23 mouse cellular contexts compared by ENCODE assay signal in genomic region chr6:140452736-140453135, GRCm38 (mm10). TPM values are rescaled to one million over a fixed set of nuclear protein-coding genes. Genes with fewer than 3 reads are reported as not detected.
DNase-seq lines count a peak whose midpoint lies in the region; ATAC-seq lines count a peak whose summit lies in the region.
"Had no signal": no experiment of that assay in that cellular context is flagged by ENCODE, and none has a peak within 500 bp of the region (broad histone marks: within the 10 kb centered on the region; RNA-seq: fewer than 3 reads in every experiment).

No protein-coding gene starts in this region.

- H3K9me3 ChIP-seq in heart, embryonic 11.5 days (replicated peaks; ENCODE audit: control insufficient read depth, low read length) = no peaks in the 10 kb centered on the region

- H3K4me3 ChIP-seq in heart, embryonic 11.5 days (ENCODE audit: low read depth, low read length) = no peak overlapping the region

- H3K27ac ChIP-seq in heart, embryonic 11.5 days (ENCODE audit: low read depth, low read length) = no peak overlapping the region

- ATAC-seq in frontal cortex, adult (ENCODE audit: low TSS enrichment) = peak; percentile 68
- no peak for ATAC-seq in heart, embryonic 11.5 days (replicated peaks; ENCODE audit: insufficient number of reproducible peaks, low FRiP score, low TSS enrichment)
- ATAC-seq: activated CD4-positive, CD25-positive, alpha-beta regulatory T cell, adult 4 months; CD4-positive, CD25-positive, alpha-beta regulatory T cell, adult 4 months; Patski had no signal

- no peak overlapping the region for H3K4me2 ChIP-seq in heart, embryonic 11.5 days

- H3K4me1 ChIP-seq in heart, embryonic 11.5 days (ENCODE audit: control insufficient read depth, insufficient read depth, low read length) = no peaks in the 10 kb centered on the region

- H3K27me3 ChIP-seq in heart, embryonic 11.5 days (ENCODE audit: control insufficient read depth, insufficient read depth, low read length) = no peaks in the 10 kb centered on the region
- H3K27me3 ChIP-seq: CH12.LX, Patski had no signal

- no peaks in the 10 kb centered on the region for H3K36me3 ChIP-seq in heart, embryonic 11.5 days (ENCODE audit: control insufficient read depth, insufficient read depth, low read length)
- H3K36me3 ChIP-seq: G1E had no signal

- H3K9ac ChIP-seq in heart, embryonic 11.5 days (ENCODE audit: low read depth, low read length) = no peak overlapping the region

- no peak for DNase-seq in frontal cortex, postnatal 25 days (ENCODE audit: low spot score in 2 of 2)
- peak; percentile 76 for DNase-seq in heart, adult 11 months
- peak; percentile 32 for DNase-seq in right cerebral cortex, adult 18-20 months
- no peak for DNase-seq in right cerebral cortex, postnatal 36 days (ENCODE audit: low spot score in 2 of 2)
- peak; percentile 60 for DNase-seq in brain, adult 2 months (ENCODE audit: low read depth, low spot score)
- DNase-seq in cerebellum, adult 18-20 months = no peak
- DNase-seq: adrenal gland, adult 2 months; adrenal gland, adult 8-10 months; adrenal gland, postnatal 10 days; adrenal gland, postnatal 14 days; adrenal gland, postnatal 25 days; adrenal gland, postnatal 36 days; B cell, adult 2 months; cerebellum, adult 11 months; cerebellum, adult 11-12 months; cerebellum, adult 2 months had no signal

- 89% methylated on average over 8 of the region's 8 CpGs for WGBS in heart, embryonic 11.5 days (ENCODE audit: insufficient replicate concordance)

RNA-seq across cellular contexts. Expression of gene Plekha5, which starts 28.9 kb away (rescaled TPM):
- 24.3 and 25.7 TPM in 2 replicates for polyA plus RNA-seq in heart, embryonic 11.5 days (2014; fragmentation: Nextera tagmentation; extraction: Ambion mirVana)
- polyA plus RNA-seq: G1E had no signal

Comparison
In these comparisons a context has a peak if more than half of its experiments do, and no peak if none do; other contexts are left out.
1. DNase-seq: peak in heart, adult 11 months (single experiment), right cerebral cortex, adult 18-20 months (single experiment) and brain, adult 2 months (single experiment); none in frontal cortex, postnatal 25 days (0 of 2), right cerebral cortex, postnatal 36 days (0 of 2) and cerebellum, adult 18-20 months (0 of 2).